Mouse (Mus musculus) retina, embryonic 14.5 days (tissue): Measurements from ENCODE around the gene Stat5a.

Experiments used
- DNase-seq: peaks from one replicate; pipeline ENCODE4 v3.0.0-alpha.2; 2015; ENCODE audit warnings: low spot score

Stat5a gene

GRCm38 (mm10) chr11:100897294-100898231 lies 38.4 kb downstream of the Stat5a start:
- DNase-seq, result no peak

- no peak for DNase-seq
Observed at GRCm38 (mm10) chr11:100898441-100899199, 39.5 kb downstream of the Stat5a start.

- no peak for DNase-seq
Observed at GRCm38 (mm10) chr11:100904580-100905351, 45.6 kb downstream of the Stat5a start.

- no peak for DNase-seq
Observed at GRCm38 (mm10) chr11:100905929-100906328, 46.8 kb downstream of the Stat5a start.

GRCm38 (mm10) chr11:100906885-100907284 lies 47.7 kb downstream of the Stat5a start:
- no peak for DNase-seq

GRCm38 (mm10) chr11:100908112-100908511 lies 49.0 kb downstream of the Stat5a start:
- DNase-seq, result no peak

GRCm38 (mm10) chr11:100908567-100908966 lies 49.4 kb downstream of the Stat5a start:
- DNase-seq, result no peak

- no peak for DNase-seq
Observed at GRCm38 (mm10) chr11:100912401-100913155, 53.4 kb downstream of the Stat5a start.

GRCm38 (mm10) chr11:100914415-100914814 lies 55.3 kb downstream of the Stat5a start:
- DNase-seq, result no peak

- no peak for DNase-seq
Observed at GRCm38 (mm10) chr11:100915063-100915462, 55.9 kb downstream of the Stat5a start.

- DNase-seq, result no peak
Observed at GRCm38 (mm10) chr11:100916432-100916971, 57.4 kb downstream of the Stat5a start.

- DNase-seq, result no peak
Observed at GRCm38 (mm10) chr11:100918007-100918406, 58.9 kb downstream of the Stat5a start.

- no peak for DNase-seq
Observed at GRCm38 (mm10) chr11:100920887-100921624, 61.9 kb downstream of the Stat5a start.

GRCm38 (mm10) chr11:100924386-100924919 lies 65.3 kb downstream of the Stat5a start:
- DNase-seq, result no peak

- DNase-seq, result no peak
Observed at GRCm38 (mm10) chr11:100927386-100927785, 68.2 kb downstream of the Stat5a start.

GRCm38 (mm10) chr11:100930611-100931010 lies 71.5 kb downstream of the Stat5a start:
- DNase-seq, result no peak

GRCm38 (mm10) chr11:100931254-100931921 lies 72.2 kb downstream of the Stat5a start:
- DNase-seq, result no peak
